Mouse (Mus musculus) C2C12 (cell line): ENCODE measurements around the gene Kdm5b.

Experiments
- CTCF ChIP-seq: IDR thresholded peaks from one replicate; pipeline ENCODE4 v1.5.1; 2011; ENCODE audit not compliant: control insufficient read depth, insufficient read depth, insufficient read length
- MAX ChIP-seq: IDR thresholded peaks from one replicate; pipeline ENCODE4 v1.6.1; 2011; ENCODE audit warnings: mild to moderate bottlenecking, control low read depth

DNA sequence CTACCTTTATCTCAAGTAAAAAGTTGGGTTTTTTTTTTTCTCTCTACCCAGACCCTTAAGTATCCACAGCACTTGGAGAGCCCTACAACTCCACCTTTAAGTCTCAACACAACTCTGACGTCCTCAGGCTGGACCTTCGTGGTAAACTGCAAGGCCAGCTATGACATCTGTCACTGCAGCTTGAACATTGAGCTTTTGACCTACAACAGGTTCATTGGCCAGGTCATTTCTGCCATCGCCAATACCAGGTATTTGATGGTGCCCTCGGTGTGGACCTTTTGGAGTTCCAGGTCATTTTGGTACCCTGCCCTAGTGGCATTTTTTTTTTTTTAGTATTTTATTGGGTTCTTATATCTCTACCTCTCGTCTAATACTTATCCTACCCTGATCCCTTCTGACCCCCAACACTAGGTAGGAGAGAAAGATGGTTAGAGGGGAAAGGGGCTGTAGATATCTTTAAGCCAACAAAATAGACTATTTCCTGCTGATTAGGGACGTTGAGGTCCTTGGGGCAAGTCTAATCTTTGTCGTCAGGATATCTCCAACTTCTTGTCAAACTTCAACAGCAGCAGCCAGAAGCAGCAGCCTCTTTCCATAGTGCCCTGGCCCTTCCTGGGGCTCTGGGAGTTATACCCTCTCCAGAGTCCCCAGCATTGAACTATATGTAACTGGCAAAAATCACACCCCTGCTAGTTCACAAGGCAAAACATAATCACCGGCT, 39.8 kb upstream of the Kdm5b start:
- no peak for TF ChIP-seq CTCF
- no peak for TF ChIP-seq MAX
